ENCODE assay signal across 27 mouse cellular contexts in the genomic region with DNA sequence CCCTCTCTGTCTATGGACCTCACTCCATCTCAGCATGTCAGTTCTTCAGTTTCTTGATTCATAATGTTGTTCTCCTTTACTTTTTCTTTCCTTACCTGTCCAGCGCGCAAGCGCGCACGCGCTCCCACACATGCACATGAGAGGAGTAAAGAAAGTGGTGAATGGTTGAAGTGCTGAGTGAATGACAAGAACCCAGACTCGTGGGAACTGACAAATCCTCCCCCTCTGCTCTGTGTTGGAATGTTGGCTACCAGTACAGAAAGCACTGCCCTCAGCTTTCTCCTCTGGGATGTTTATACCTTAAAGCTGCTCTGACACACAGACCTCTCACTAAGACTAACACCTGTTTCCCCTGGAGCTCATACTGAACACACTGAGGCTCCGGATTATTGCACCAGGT.
A peak's percentile ranks its signal among the peaks of the same experiment; 100 is the strongest.
DNase-seq lines count a peak whose midpoint lies in the region; ATAC-seq and TF ChIP-seq lines count a peak whose summit lies in the region.
"Had no signal": no experiment of that assay in that cellular context is flagged by ENCODE, and none has a peak within 500 bp of the region (broad histone marks: within the 10 kb centered on the region; RNA-seq: fewer than 3 reads in every experiment).

No protein-coding gene starts in this region.

- H3K36me3 ChIP-seq in heart, adult 2 months (ENCODE audit: control insufficient read depth, insufficient read depth, low read length) = no peaks in the 10 kb centered on the region
- H3K36me3 ChIP-seq in heart, embryonic 12.5 days = no peaks in the 10 kb centered on the region
- H3K36me3 ChIP-seq in heart, embryonic 15.5 days = no peaks in the 10 kb centered on the region
- H3K36me3 ChIP-seq: embryonic facial prominence, embryonic 10.5 days; embryonic facial prominence, embryonic 13.5 days; forebrain, embryonic 12.5 days; forebrain, embryonic 15.5 days; hindbrain, embryonic 10.5 days; hindbrain, embryonic 13.5 days; intestine, embryonic 15.5 days; kidney, embryonic 15.5 days had no signal

- H3K9ac ChIP-seq in heart, adult 2 months (ENCODE audit: low read depth, low read length) = no peak overlapping the region
- no peak overlapping the region for H3K9ac ChIP-seq in heart, embryonic 12.5 days
- H3K9ac ChIP-seq in heart, embryonic 15.5 days = no peak overlapping the region
- H3K9ac ChIP-seq: embryonic facial prominence, embryonic 13.5 days; forebrain, embryonic 12.5 days; forebrain, embryonic 15.5 days; hindbrain, embryonic 13.5 days; intestine, embryonic 15.5 days; kidney, embryonic 15.5 days had no signal

- ATAC-seq in heart, embryonic 12.5 days (ENCODE audit: insufficient number of reproducible peaks, low FRiP score) = no peak
- ATAC-seq in heart, embryonic 15.5 days (replicated peaks; ENCODE audit: insufficient number of reproducible peaks, insufficient read depth, low FRiP score, low read depth) = peak; percentile 67
- ATAC-seq: activated CD4-positive, CD25-positive, alpha-beta regulatory T cell, adult 4 months; forebrain, embryonic 15.5 days; hindbrain, embryonic 16.5 days; intestine, embryonic 15.5 days had no signal

- no peak for TF ChIP-seq EP300 in heart, adult 2 months (IDR thresholded peaks at IDR 0.05; ENCODE audit: insufficient read depth, low read depth, low read length)

- intact Hi-C loops in heart, adult 2 months (cut with DNase I) = no loop called here
- intact Hi-C loops in heart, postnatal 36 days (cut with DNase I) = no loop called here

- 0 out of 2 replicates have a peak overlapping the region, but pooled peaks have one; percentile 2 for H3K4me2 ChIP-seq in heart, embryonic 12.5 days
- H3K4me2 ChIP-seq in heart, embryonic 15.5 days = no peak overlapping the region
- H3K4me2 ChIP-seq: embryonic facial prominence, embryonic 13.5 days; forebrain, embryonic 12.5 days; forebrain, embryonic 15.5 days; hindbrain, embryonic 13.5 days; intestine, embryonic 15.5 days; kidney, embryonic 15.5 days had no signal

- H3K27me3 ChIP-seq in heart, adult 2 months (ENCODE audit: control insufficient read depth, insufficient read depth, low read length) = no peaks in the 10 kb centered on the region
- H3K27me3 ChIP-seq in heart, embryonic 12.5 days (replicated peaks) = no peaks in the 10 kb centered on the region
- H3K27me3 ChIP-seq in heart, embryonic 15.5 days = no peaks in the 10 kb centered on the region
- H3K27me3 ChIP-seq: embryonic facial prominence, embryonic 13.5 days; forebrain, embryonic 12.5 days; forebrain, embryonic 15.5 days; hindbrain, embryonic 13.5 days; intestine, embryonic 15.5 days; kidney, embryonic 15.5 days had no signal

- no peaks in the 10 kb centered on the region for H3K4me1 ChIP-seq in heart, adult 2 months (ENCODE audit: control insufficient read depth, insufficient read depth, low read length)
- H3K4me1 ChIP-seq in heart, embryonic 12.5 days (replicated peaks) = peaks cover 12% of the 10 kb centered on the region
- H3K4me1 ChIP-seq in heart, embryonic 15.5 days (replicated peaks) = peaks cover 9% of the 10 kb centered on the region; the same call in 1 of the 2 replicates
- H3K4me1 ChIP-seq: embryonic facial prominence, embryonic 13.5 days; forebrain, embryonic 12.5 days; hindbrain, embryonic 10.5 days; intestine, embryonic 15.5 days; kidney, embryonic 15.5 days had no signal

- TF ChIP-seq CTCF in heart, adult 2 months (IDR thresholded peaks at IDR 0.05) = no peak

- WGBS in heart, adult 2 months = 68% methylated on average over 8 of the region's 8 CpGs
- WGBS in heart, embryonic 12.5 days = 69% methylated on average over 8 of the region's 8 CpGs
- WGBS in heart, embryonic 15.5 days = 55% methylated on average over 8 of the region's 8 CpGs

- no peak overlapping the region for H3K4me3 ChIP-seq in heart, adult 2 months
- H3K4me3 ChIP-seq in heart, embryonic 12.5 days = no peak overlapping the region
- no peak overlapping the region for H3K4me3 ChIP-seq in heart, embryonic 15.5 days
- H3K4me3 ChIP-seq: embryonic facial prominence, embryonic 10.5 days; embryonic facial prominence, embryonic 13.5 days; erythroblast, embryonic 14.5 days; forebrain, embryonic 12.5 days; forebrain, embryonic 15.5 days; hindbrain, embryonic 10.5 days; hindbrain, embryonic 13.5 days; intestine, embryonic 15.5 days; kidney, embryonic 15.5 days had no signal

- TF ChIP-seq POLR2A in heart, adult 2 months (IDR thresholded peaks at IDR 0.05; ENCODE audit: insufficient read depth, low read depth, low read length) = no peak

- no peak overlapping the region for H3K27ac ChIP-seq in heart, adult 2 months
- H3K27ac ChIP-seq in heart, embryonic 12.5 days (ENCODE audit: poor library complexity, severe bottlenecking) = no peak overlapping the region
- no peak overlapping the region for H3K27ac ChIP-seq in heart, embryonic 15.5 days
- H3K27ac ChIP-seq: embryonic facial prominence, embryonic 10.5 days; embryonic facial prominence, embryonic 13.5 days; forebrain, embryonic 12.5 days; forebrain, embryonic 15.5 days; hindbrain, embryonic 10.5 days; hindbrain, embryonic 13.5 days; intestine, embryonic 15.5 days; kidney, embryonic 15.5 days had no signal

- DNase-seq in heart, adult 11 months = peak; percentile 74
- DNase-seq in heart, adult 2 months = no peak
- DNase-seq in heart, postnatal 4 days = no peak
- no peak for DNase-seq in heart, postnatal 36 days
- DNase-seq: adrenal gland, adult 8-10 months; adrenal gland, postnatal 25 days; cerebellum, adult 11-12 months; cerebellum, adult 8-10 months; cerebellum, postnatal 10 days; cerebellum, postnatal 36 days; embryo, embryonic 11 days; gastrocnemius, postnatal 25 days; kidney, adult 11 months; kidney, adult 8-10 months had no signal

- no peaks in the 10 kb centered on the region for H3K9me3 ChIP-seq in heart, embryonic 12.5 days (replicated peaks)
- H3K9me3 ChIP-seq in heart, embryonic 15.5 days (replicated peaks) = no peaks in the 10 kb centered on the region
- H3K9me3 ChIP-seq: embryonic facial prominence, embryonic 10.5 days; embryonic facial prominence, embryonic 13.5 days; forebrain, embryonic 12.5 days; forebrain, embryonic 15.5 days; hindbrain, embryonic 10.5 days; hindbrain, embryonic 13.5 days; intestine, embryonic 15.5 days; kidney, embryonic 15.5 days had no signal

- H3K79me2 ChIP-seq in heart, adult 2 months (replicated peaks; ENCODE audit: control insufficient read depth, insufficient read depth, low read length) = no peaks in the 10 kb centered on the region
